Mouse (Mus musculus): Measurements from ENCODE around the gene Ush1g. TPM values are rescaled to one million over a fixed set of nuclear protein-coding genes. Genes with fewer than 3 reads are reported as not detected.

Gene Ush1g
- polyA plus RNA-seq, 1 experiment from 2014 or later, result not detected

DNA sequence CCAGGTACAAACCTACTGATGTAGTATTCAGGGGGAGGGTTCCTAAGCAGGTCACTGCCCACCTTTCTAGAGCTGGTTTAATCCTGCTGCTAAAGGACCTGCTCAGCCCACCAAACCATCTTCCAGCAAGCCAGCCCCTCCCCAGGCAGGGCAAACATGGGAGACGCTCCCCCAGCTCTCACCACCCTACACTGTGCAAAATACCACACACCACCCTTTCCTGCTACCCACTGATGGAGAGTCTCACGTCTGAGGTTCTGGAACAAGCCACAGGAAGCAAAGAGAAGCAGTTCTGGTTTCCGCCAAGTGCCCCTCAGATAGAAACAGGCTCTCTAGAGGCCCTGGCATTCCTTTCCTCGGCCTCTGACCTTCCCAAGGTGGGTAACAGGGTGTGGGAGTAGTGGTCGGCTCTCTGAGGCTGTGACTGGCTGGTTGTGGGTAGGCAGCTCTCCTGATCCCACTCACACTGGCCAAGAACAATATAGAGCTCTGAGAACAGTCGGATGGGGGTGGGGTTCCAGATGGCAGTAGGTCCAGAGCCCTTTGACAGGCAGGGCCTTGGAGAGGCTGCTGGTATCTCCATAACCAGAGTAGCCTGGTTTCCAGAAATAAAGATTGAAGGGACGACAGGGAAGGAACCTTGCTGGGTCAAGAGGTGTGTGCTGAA is 44.3 kb upstream of the Ush1g start:
- Histone ChIP-seq H3K4me1 (ENCODE audit: insufficient read depth, low read depth, low read length) (peaks cover 10% of the 10 kb centered on the region), H3K4me2 (replicated peaks; ENCODE audit: low read depth, low read length) (peak overlapping the region; percentile 81), H3K4me3 (ENCODE audit: low read depth, low read length) (peak overlapping the region; percentile 54), H3K9me3 (ENCODE audit: low read length) (no peaks in the 10 kb centered on the region), H3K9ac (replicated peaks; ENCODE audit: low read depth) (no peak overlapping the region), H3K36me3 (ENCODE audit: insufficient read depth, low read length) (no peaks in the 10 kb centered on the region), H3K27ac (ENCODE audit: low read length) (peak overlapping the region; percentile 57; the same call in 1 of the 2 replicates), H3K27me3 (replicated peaks; ENCODE audit: insufficient read depth, low read length) (no peaks in the 10 kb centered on the region)
- DNase-seq (ENCODE audit: low spot score) (peak; percentile 21), ATAC-seq (no peak; the same call in 1 of the 2 replicates)
- WGBS, result 21% methylated on average over 7 of the region's 7 CpGs
- TF ChIP-seq CTCF (IDR thresholded peaks at IDR 0.05) (no peak), EP300 (IDR thresholded peaks at IDR 0.05) (no peak)

DNA sequence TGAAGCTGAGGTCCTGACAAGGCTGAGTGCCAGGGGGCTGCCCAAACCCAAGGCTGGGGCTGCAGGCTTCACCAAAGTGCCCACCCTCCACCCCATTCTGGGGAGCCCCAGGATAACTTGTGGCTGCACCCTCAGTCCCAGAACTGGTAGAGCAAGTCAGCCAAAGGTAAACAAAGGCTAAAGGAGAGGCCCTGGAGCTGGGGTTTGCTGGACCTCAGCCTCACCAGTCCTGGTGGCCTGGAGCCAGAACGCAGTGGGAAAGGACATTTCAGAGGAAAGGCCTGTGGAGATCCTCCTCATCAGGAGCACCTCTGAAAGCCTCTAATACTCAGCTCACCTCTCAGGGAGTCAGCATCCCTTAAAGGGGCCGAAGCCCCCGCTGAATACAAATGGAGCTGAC is 42.3 kb upstream of the Ush1g start:
- DNase-seq (ENCODE audit: low spot score) (peak; percentile 34), ATAC-seq (peak; percentile 15; the same call in 1 of the 2 replicates)
- no peak overlapping the region for H3K27ac ChIP-seq (ENCODE audit: low read length)
- H3K9ac ChIP-seq (replicated peaks; ENCODE audit: low read depth), result no peak overlapping the region
- TF ChIP-seq EP300 (IDR thresholded peaks at IDR 0.05) (no peak), CTCF (IDR thresholded peaks at IDR 0.05) (no peak)
- H3K9me3 ChIP-seq (ENCODE audit: low read length), result no peaks in the 10 kb centered on the region
- 58% methylated on average over 3 of the region's 3 CpGs for WGBS
- H3K27me3 ChIP-seq (replicated peaks; ENCODE audit: insufficient read depth, low read length), result no peaks in the 10 kb centered on the region
- H3K4me1 ChIP-seq (ENCODE audit: insufficient read depth, low read depth, low read length), result peaks cover 10% of the 10 kb centered on the region
- H3K4me2 ChIP-seq (replicated peaks; ENCODE audit: low read depth, low read length), result no peak overlapping the region
- H3K36me3 ChIP-seq (ENCODE audit: insufficient read depth, low read length), result no peaks in the 10 kb centered on the region
- H3K4me3 ChIP-seq (ENCODE audit: low read depth, low read length), result no peak overlapping the region

GRCm38 (mm10) chr11:115359726-115360125 is 37.9 kb upstream of the Ush1g start:
- ATAC-seq (0 out of 2 replicates have a peak, but pooled peaks have one; percentile 6), DNase-seq (ENCODE audit: low spot score) (no peak)
- Histone ChIP-seq H3K9me3 (ENCODE audit: low read length) (no peaks in the 10 kb centered on the region), H3K4me3 (ENCODE audit: low read depth, low read length) (no peak overlapping the region), H3K27me3 (replicated peaks; ENCODE audit: insufficient read depth, low read length) (no peaks in the 10 kb centered on the region), H3K4me1 (ENCODE audit: insufficient read depth, low read depth, low read length) (peaks cover 4% of the 10 kb centered on the region; the same call in 1 of the 2 replicates), H3K27ac (ENCODE audit: low read length) (peak overlapping the region; percentile 39; the same call in 1 of the 2 replicates), H3K9ac (replicated peaks; ENCODE audit: low read depth) (no peak overlapping the region), H3K36me3 (ENCODE audit: insufficient read depth, low read length) (no peaks in the 10 kb centered on the region), H3K4me2 (replicated peaks; ENCODE audit: low read depth, low read length) (no peak overlapping the region)
- no peak for TF ChIP-seq EP300 (IDR thresholded peaks at IDR 0.05)
- peak; percentile 60 for TF ChIP-seq CTCF (IDR thresholded peaks at IDR 0.05)
- 51% methylated on average over 6 of the region's 6 CpGs for WGBS

DNA sequence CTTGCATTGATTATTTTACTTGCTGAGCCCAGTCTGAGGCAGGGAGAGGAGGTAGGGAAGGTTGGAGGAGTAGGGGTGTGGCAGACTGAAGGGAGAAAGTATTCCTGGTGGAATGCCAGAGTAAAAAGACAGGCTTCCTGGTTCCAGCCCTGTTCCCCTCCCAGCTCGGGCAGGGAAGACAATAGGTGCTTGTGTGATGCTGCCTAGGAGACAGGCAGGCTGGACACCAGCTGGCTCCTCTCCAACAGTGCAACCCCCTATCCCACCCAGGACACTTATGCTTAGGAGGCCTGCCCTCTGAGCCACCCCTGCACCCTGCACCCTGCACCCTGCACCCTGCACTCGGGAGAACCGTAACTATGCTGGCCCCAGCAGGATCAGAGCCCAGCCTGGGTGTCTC is 37.5 kb upstream of the Ush1g start:
- no peaks in the 10 kb centered on the region for H3K27me3 ChIP-seq (replicated peaks; ENCODE audit: insufficient read depth, low read length)
- ATAC-seq, result peak; percentile 55
- peaks cover 4% of the 10 kb centered on the region; the same call in 1 of the 2 replicates for H3K4me1 ChIP-seq (ENCODE audit: insufficient read depth, low read depth, low read length)
- TF ChIP-seq CTCF (IDR thresholded peaks at IDR 0.05) (no peak), EP300 (IDR thresholded peaks at IDR 0.05) (no peak)
- H3K4me2 ChIP-seq (replicated peaks; ENCODE audit: low read depth, low read length), result no peak overlapping the region
- DNase-seq (ENCODE audit: low spot score), result peak; percentile 60
- H3K9ac ChIP-seq (replicated peaks; ENCODE audit: low read depth), result no peak overlapping the region
- H3K36me3 ChIP-seq (ENCODE audit: insufficient read depth, low read length), result no peaks in the 10 kb centered on the region
- no peaks in the 10 kb centered on the region for H3K9me3 ChIP-seq (ENCODE audit: low read length)
- peak overlapping the region; percentile 39; the same call in 1 of the 2 replicates for H3K27ac ChIP-seq (ENCODE audit: low read length)
- H3K4me3 ChIP-seq (ENCODE audit: low read depth, low read length), result no peak overlapping the region
- WGBS, result 29% methylated on average over 3 of the region's 3 CpGs

GRCm38 (mm10) chr11:115358468-115358867 is 36.6 kb upstream of the Ush1g start:
- Histone ChIP-seq H3K36me3 (ENCODE audit: insufficient read depth, low read length) (no peaks in the 10 kb centered on the region), H3K9ac (replicated peaks; ENCODE audit: low read depth) (no peak overlapping the region), H3K4me3 (ENCODE audit: low read depth, low read length) (no peak overlapping the region), H3K27me3 (replicated peaks; ENCODE audit: insufficient read depth, low read length) (no peaks in the 10 kb centered on the region), H3K4me1 (ENCODE audit: insufficient read depth, low read depth, low read length) (peaks cover 4% of the 10 kb centered on the region; the same call in 1 of the 2 replicates), H3K27ac (ENCODE audit: low read length) (no peak overlapping the region), H3K9me3 (ENCODE audit: low read length) (no peaks in the 10 kb centered on the region), H3K4me2 (replicated peaks; ENCODE audit: low read depth, low read length) (no peak overlapping the region)
- TF ChIP-seq EP300 (IDR thresholded peaks at IDR 0.05) (no peak; the same call in 1 of the 2 replicates), CTCF (IDR thresholded peaks at IDR 0.05) (peak; percentile 70)
- peak; percentile 46 for ATAC-seq
- 13% methylated on average over 5 of the region's 5 CpGs for WGBS
- DNase-seq (ENCODE audit: low spot score), result peak; percentile 89

GRCm38 (mm10) chr11:115354183-115354582 is 32.3 kb upstream of the Ush1g start:
- H3K9ac ChIP-seq (replicated peaks; ENCODE audit: low read depth), result no peak overlapping the region
- peaks cover 4% of the 10 kb centered on the region; the same call in 1 of the 2 replicates for H3K4me1 ChIP-seq (ENCODE audit: insufficient read depth, low read depth, low read length)
- no peaks in the 10 kb centered on the region for H3K27me3 ChIP-seq (replicated peaks; ENCODE audit: insufficient read depth, low read length)
- 12% methylated on average over 8 of the region's 8 CpGs for WGBS
- no peak for TF ChIP-seq EP300 (IDR thresholded peaks at IDR 0.05)
- TF ChIP-seq CTCF (IDR thresholded peaks at IDR 0.05), result peak; percentile 96
- peaks cover 3% of the 10 kb centered on the region; the same call in 1 of the 2 replicates for H3K36me3 ChIP-seq (ENCODE audit: insufficient read depth, low read length)
- no peak overlapping the region for H3K4me2 ChIP-seq (replicated peaks; ENCODE audit: low read depth, low read length)
- H3K4me3 ChIP-seq (ENCODE audit: low read depth, low read length), result no peak overlapping the region
- DNase-seq (ENCODE audit: low spot score) (peak; percentile 84), ATAC-seq (peak; percentile 49; the same call in 1 of the 2 replicates)
- no peak overlapping the region for H3K27ac ChIP-seq (ENCODE audit: low read length)
- no peaks in the 10 kb centered on the region for H3K9me3 ChIP-seq (ENCODE audit: low read length)

All from lung, postnatal 0 days (tissue).